Mouse (Mus musculus) small intestine, adult 2 months (tissue): ENCODE results near the gene Ang. TPM values are rescaled to one million over a fixed set of nuclear protein-coding genes. Genes with fewer than 3 reads are reported as not detected.

ENCODE experiments used
- H3K27ac ChIP-seq: fragments of 200-500 bp; 2 replicates; pipeline ENCODE4 v1.5.1; 2012; ENCODE audit warnings: low read depth, low read length, control low read depth, inconsistent platforms; ENCODE audit not compliant: insufficient read depth
- H3K27me3 ChIP-seq: fragments of 200-500 bp; 2 replicates; pipeline ENCODE4 v1.6.1; 2012; ENCODE audit warnings: mild to moderate bottlenecking, moderate library complexity, low read length, inconsistent platforms; ENCODE audit not compliant: control insufficient read depth, insufficient read depth
- H3K36me3 ChIP-seq: fragments of 200-500 bp; 2 replicates; pipeline ENCODE4 v1.6.1; 2012; ENCODE audit warnings: mild to moderate bottlenecking, low read length, control low read depth, inconsistent platforms; ENCODE audit not compliant: control insufficient read depth, insufficient read depth
- H3K4me1 ChIP-seq: fragments of 200-500 bp; 2 replicates; pipeline ENCODE4 v1.6.1; 2012; ENCODE audit warnings: low read length, inconsistent platforms, mixed read lengths; ENCODE audit not compliant: control insufficient read depth, insufficient read depth, insufficient read length
- H3K4me3 ChIP-seq: fragments of 200-500 bp; 2 replicates; pipeline ENCODE4 v1.5.1; 2012; ENCODE audit warnings: low read depth, mild to moderate bottlenecking, control low read depth, inconsistent platforms, low read length, moderate library complexity
- CTCF ChIP-seq: fragments of 200-500 bp; IDR thresholded peaks from 2 replicates; pipeline ENCODE4 v1.5.1; 2012; ENCODE audit warnings: low read depth, mild to moderate bottlenecking, control low read depth, inconsistent platforms, low read length, moderate library complexity, mixed read lengths; ENCODE audit not compliant: insufficient replicate concordance, insufficient read length; ENCODE audit errors: extremely low read depth
- POLR2A ChIP-seq: fragments of 200-500 bp; IDR thresholded peaks from 2 replicates; pipeline ENCODE4 v1.6.1; 2012; ENCODE audit warnings: low read depth, mild to moderate bottlenecking, control low read depth, inconsistent platforms, low read length, moderate library complexity
- WGBS: fragments of 180-500 bp; shearing (Covaris S2); methylation state at CpG from one replicate; pipeline ENCODE4 v1.1.7; 2018; 5-methylcytosine and 5-hydroxymethylcytosine counted together
- polyA plus RNA-seq: library from polyadenylated mRNA; depleted of rRNA; stranded (reverse); fragments of >200 nt; gene quantifications from 2 replicates; pipeline ENCODE4 v1.2.3, GENCODE M21; 2012

Ang gene
- polyA plus RNA-seq, 1 experiment, result 27.1 TPM

GRCm38 (mm10) chr14:51082599-51083581, 8.1 kb upstream of the Ang start:
- peak overlapping the region; percentile 5 for H3K27ac ChIP-seq

GRCm38 (mm10) chr14:51083805-51084204, 7.1 kb upstream of the Ang start:
- 22% methylated on average over 7 of the region's 7 CpGs for WGBS
- no peak overlapping the region; the same call in 1 of the 2 replicates for H3K4me3 ChIP-seq
- no peaks in the 10 kb centered on the region for H3K36me3 ChIP-seq
- peaks cover 3% of the 10 kb centered on the region; the same call in 1 of the 2 replicates for H3K4me1 ChIP-seq
- TF ChIP-seq POLR2A (no peak), CTCF (no peak)
- no peak overlapping the region for H3K27ac ChIP-seq
- H3K27me3 ChIP-seq, result no peaks in the 10 kb centered on the region

More at GRCm38 (mm10) chr14:51082599-51083581, 8.1 kb upstream of the Ang start:
- Histone ChIP-seq H3K4me3 (peak overlapping the region; percentile 64), H3K36me3 (no peaks in the 10 kb centered on the region), H3K4me1 (peaks cover 3% of the 10 kb centered on the region; the same call in 1 of the 2 replicates), H3K27me3 (no peaks in the 10 kb centered on the region)
- 6% methylated on average over 40 of the region's 40 CpGs for WGBS
- TF ChIP-seq CTCF, result no peak
- TF ChIP-seq POLR2A, result no peak; the same call in 1 of the 2 replicates

GRCm38 (mm10) chr14:51085086-51085485, 5.9 kb upstream of the Ang start:
- H3K4me1 ChIP-seq, result peaks cover 3% of the 10 kb centered on the region; the same call in 1 of the 2 replicates
- no peak overlapping the region for H3K4me3 ChIP-seq
- H3K27ac ChIP-seq, result no peak overlapping the region
- WGBS, result 74% methylated on average over 2 of the region's 2 CpGs
- H3K36me3 ChIP-seq, result no peaks in the 10 kb centered on the region
- TF ChIP-seq CTCF (no peak), POLR2A (no peak)
- H3K27me3 ChIP-seq, result no peaks in the 10 kb centered on the region

- no peaks in the 10 kb centered on the region for H3K27me3 ChIP-seq
- no peak for TF ChIP-seq POLR2A
- no peak overlapping the region for H3K27ac ChIP-seq
- H3K4me3 ChIP-seq, result no peak overlapping the region
- no peaks in the 10 kb centered on the region for H3K36me3 ChIP-seq
- H3K4me1 ChIP-seq, result peaks cover 3% of the 10 kb centered on the region; the same call in 1 of the 2 replicates
- WGBS, result 71% methylated on average over 4 of the region's 4 CpGs
These were observed 5.0 kb upstream of the Ang start for GRCm38 (mm10) chr14:51085911-51086310.

GRCm38 (mm10) chr14:51087762-51088161, 3.2 kb upstream of the Ang start:
- TF ChIP-seq CTCF, result no peak
- Histone ChIP-seq H3K4me3 (no peak overlapping the region), H3K27ac (no peak overlapping the region), H3K27me3 (no peaks in the 10 kb centered on the region), H3K4me1 (no peaks in the 10 kb centered on the region), H3K36me3 (no peaks in the 10 kb centered on the region)
- 27% methylated on average over 9 of the region's 9 CpGs for WGBS

- Histone ChIP-seq H3K4me3 (peak overlapping the region; percentile 82), H3K27ac (peak overlapping the region; percentile 74), H3K36me3 (no peaks in the 10 kb centered on the region), H3K4me1 (no peaks in the 10 kb centered on the region), H3K27me3 (no peaks in the 10 kb centered on the region)
- 2% methylated on average over 23 of the region's 23 CpGs for WGBS
- TF ChIP-seq CTCF (no peak), POLR2A (0 out of 2 replicates have a peak, but pooled peaks have one; percentile 18)
These were observed 2.6 kb upstream of the Ang start for GRCm38 (mm10) chr14:51088166-51088969.
